Mouse (Mus musculus): ENCODE measurements around the gene Ip6k3.

Gene Ip6k3

DNA sequence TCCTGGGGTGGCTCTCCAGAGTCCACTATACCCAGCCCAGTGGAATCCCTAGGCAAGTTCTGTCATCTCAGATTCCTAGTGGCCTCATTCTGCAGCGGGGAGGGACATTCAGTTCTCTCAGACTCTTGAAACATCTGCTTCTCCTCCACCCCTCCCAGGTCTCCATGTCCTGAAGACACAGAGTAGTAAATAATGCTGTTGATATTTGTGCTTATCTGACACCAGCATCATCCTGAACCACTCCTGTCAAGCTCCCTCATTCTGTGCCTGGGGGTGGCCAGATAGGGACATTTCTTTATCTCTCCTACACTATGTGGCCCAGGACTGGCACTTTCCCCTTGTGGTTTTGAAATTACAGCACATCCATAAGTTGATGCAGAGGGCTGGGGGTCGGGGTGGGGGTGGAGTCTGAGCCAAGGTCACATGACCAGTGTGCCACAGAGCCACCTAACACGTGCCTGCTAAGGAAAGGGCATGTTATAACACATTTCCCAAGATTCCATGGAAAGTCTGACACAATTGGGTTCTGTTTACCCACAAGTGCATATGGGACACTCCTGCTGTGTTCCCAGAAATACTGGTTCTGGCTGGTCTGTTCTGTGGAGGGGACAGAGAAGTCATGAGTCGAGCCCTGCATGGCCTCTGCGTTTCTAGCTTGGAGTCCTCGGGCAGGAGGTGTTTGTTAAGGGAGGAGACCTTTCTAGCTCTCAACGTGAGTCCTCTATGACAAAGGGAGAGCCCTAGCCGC, 14.4 kb downstream of the Ip6k3 start:
- DNase-seq (ENCODE audit: low read depth): peak; percentile 94

DNA sequence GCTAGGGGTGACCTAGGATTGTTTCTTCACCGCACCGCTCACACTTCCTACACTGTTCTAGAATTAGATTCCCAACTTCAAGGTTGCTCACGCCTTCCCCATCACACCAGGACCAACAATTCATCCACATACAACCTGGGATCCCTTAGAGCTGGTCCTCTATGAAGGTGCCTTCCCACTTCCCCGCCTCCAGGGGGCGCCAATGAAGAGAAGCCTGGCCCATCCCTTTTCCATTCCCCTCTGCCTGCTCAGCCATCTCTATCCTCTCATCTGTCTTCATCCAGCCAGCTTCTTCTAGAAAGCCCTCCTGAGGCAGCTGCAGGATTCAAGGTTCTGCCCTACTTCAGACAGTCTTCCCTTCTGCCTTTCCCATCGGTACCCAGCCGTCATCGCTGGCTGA, 16.2 kb downstream of the Ip6k3 start:
- peak; percentile 53 for DNase-seq (ENCODE audit: low read depth)

DNA sequence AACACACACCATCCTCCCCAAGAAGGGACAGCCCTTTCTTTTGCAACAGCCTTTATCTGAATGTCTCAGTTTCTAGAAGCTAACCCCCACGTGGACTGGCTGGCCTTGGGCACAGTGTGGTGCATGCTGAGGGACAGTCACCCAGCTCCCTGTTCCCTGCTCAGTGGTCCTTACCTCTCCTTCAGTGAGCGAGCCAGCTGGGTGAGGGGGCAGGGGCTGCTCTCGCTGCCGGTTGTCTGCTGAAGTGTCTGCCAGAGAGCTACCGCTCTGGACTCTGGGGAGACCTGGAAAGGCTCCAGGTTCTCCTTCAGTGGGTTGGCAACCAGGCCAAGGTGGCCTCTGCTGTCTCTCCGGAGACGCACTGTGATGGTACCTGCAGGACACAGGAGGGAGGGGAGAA, 16.7 kb downstream of the Ip6k3 start:
- DNase-seq (ENCODE audit: low read depth): no peak

DNA sequence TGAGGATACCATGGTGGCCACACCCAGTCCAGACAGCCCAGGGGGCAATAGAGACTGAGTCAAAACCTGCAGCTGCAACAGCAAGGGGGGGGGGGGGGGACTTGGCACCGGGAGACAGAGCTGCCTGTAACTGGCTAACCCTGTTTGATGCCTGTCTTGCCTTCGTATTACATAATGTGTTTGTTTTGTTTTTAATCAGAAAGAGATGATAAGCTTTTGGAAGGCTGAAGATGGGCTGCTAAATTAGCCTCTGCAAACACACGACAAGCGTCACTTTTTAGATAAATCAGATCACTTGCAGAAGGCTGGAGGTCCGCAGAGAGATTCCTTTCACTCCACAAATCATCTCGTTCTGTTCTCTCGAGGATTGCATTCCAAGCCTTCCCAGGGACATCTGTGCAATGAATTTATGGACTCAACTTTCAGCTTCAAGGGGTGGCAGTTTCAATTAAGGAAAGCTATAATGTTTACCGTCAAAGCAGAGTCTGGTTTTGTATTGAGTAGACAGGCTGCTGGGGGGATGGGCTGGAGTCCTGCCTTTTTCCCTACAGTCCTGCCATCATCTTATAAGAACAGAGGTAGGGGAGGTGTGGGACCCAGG, 21.2 kb downstream of the Ip6k3 start:
- no peak for DNase-seq (ENCODE audit: low read depth)

DNA sequence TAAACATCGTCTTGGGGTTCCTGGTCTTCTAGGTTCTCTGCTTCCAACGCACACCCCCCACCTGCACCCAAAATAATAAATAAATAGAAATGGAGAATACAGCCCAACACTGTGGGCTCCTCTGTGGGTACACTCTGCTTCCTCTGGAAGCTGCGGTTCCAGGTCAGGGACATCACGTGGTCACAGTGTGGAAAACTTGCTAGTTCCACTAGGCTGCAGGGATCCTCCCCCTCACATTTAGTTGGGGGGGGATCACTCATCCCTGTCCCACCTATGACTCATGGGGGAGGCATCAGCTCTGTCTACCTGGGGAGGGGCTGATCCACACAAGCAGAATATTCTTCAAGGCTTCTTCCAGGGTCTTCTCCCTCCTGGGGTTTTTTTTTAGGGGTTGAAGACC, 23.4 kb downstream of the Ip6k3 start:
- DNase-seq (ENCODE audit: low read depth): no peak

DNA sequence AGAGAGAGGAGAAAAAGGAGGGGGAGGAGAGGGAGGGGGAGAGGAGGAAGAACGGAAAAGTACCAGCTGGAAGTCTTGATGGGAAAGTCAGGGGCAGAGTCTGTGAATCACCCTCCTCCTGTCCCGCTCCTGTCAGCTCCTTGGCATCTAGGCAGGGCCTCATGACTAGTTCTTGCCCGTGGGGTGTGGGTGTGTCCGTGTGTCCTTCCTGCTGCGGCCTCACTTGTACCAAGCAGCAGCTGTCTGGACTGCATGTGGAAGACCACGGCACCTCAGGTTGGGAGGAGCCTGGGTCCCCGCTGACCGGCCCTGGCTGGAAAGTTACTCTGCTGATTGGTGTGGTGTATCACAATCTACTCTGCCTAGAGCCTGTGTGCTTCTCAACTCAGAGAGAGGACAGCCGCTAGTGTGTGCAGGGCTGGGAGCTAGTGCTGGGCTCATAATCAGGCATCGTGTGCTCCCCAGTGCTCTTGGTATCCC, 25.6 kb downstream of the Ip6k3 start:
- DNase-seq (ENCODE audit: low read depth): no peak

DNA sequence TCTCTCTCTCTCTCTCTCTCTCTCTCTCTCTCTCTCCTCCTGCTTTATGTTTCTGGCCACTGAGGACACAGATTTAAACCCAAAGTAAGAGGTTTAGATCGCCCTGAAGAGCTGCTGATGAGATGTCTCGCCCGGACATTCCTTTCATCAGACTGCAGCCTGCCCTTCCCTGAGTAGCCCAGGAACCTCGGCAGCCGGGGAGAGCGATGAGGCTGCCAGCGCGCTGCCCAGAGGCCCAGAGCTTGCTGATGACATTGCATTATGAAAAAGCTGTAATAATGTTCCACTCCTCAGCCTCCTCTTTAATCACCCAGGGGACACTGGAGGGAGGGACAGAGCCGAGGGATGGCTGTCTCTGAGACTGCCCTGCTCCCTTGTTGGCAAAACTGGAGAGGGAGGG, 27.3 kb downstream of the Ip6k3 start:
- no peak for DNase-seq (ENCODE audit: low read depth)

DNA sequence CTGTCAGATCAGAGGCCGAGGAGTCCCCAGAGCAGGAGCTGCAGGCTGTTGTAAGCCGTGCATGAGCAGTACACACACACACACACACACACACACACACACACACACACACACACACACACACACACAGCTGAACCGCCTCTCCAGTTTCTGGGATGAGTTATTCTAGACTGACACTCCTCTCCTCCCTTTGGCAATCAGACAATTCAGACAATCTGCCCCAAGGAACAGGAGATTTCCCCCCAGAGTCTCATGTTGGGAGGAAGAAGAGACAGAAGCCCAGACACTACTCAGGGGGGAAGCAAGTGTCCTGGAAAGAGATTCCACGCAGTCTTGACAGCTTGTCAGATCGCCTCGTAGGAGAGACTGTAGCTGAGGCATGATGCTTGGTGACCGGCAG, 28.3 kb downstream of the Ip6k3 start:
- no peak for DNase-seq (ENCODE audit: low read depth)

DNA sequence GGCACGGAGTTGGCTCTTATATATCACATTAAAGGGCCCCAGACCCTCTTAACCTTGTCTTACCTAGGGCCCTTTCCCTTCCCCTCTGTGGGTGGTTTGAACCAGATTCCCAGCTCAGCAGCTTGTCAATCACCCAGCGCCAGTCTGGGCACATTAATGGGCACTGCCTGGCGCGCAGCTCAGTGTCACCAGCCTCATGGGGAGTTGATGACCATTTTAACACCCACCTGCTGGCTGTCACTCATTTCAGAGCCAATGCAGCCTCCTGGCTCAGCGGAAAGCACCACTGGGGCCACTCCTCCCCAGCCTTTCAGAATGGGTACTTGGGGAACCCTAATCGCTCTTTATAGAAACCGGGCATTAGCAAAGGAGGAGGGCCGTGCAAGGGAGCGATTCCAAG, 29.2 kb downstream of the Ip6k3 start:
- no peak for DNase-seq (ENCODE audit: low read depth)

DNA sequence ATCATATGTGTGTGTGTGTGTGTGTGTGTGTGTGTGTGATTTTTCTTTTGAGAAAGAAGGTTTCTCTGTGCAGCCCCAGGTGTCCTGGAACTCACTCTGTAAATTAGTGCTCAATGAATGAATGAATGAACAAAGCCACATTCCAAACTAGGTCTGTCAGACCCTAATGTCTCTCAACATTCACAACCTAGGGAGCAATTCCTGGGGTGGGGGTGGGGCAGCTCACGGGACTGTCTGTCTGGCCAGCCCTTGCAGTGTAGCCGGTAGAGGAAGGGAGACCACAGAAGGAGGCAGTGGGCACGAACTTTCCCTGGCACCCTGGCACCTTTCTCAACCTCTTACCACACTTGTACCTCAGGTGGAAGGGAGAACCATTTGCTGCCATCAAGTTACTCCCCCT, 32.9 kb downstream of the Ip6k3 start:
- DNase-seq (ENCODE audit: low read depth): no peak

DNA sequence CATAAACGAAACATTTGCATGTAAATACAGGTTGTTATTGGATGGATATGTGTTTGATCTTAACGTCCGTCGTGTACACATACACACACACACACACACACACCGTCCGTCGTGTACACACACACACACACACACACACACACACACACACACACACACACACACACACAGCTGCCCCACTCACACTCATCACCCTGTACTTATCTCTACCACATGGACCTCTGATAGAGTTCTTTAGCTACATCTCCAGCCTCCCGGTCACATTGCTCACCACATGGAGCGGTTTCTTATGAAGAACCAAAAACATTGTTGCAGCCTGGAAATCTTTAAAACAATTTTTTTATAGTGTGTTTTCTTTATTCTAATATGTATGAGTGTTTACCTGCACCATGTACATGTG, 33.4 kb downstream of the Ip6k3 start:
- no peak for DNase-seq (ENCODE audit: low read depth)

DNA sequence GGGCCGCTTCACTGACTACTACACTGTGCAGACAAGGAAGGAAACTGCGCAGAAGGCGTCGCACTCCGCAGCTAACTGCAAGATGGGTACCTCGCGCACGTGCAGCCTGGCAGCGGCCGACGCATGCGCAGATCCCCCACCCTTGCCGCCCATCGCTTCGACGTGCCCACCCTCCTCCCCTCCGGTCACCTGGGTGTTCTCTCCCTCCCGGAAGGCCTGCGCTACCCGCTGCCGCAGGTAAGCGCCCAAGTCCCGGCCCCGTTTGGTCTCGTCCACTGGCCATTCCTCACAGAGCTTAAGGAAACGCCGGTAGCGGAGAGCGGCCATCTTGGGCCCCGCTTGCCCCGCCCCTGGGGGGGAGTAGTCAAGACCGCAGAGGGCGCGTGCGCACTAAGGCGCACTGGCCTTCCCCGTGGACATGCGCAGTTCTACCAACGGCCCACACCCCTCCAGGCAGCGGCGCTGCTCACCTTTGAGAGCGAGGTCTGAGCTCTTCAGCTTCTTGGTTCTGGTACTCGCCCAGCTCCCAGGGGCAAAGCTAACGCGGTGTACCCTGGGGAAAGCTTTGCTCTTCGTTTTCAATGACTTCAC, 33.9 kb downstream of the Ip6k3 start, which contains the start of gene Uqcc2:
TSS of gene Uqcc2 (minus strand) at position 366 of the 591 bp plus-strand sequence.
- DNase-seq (ENCODE audit: low read depth): peak; percentile 92

DNA sequence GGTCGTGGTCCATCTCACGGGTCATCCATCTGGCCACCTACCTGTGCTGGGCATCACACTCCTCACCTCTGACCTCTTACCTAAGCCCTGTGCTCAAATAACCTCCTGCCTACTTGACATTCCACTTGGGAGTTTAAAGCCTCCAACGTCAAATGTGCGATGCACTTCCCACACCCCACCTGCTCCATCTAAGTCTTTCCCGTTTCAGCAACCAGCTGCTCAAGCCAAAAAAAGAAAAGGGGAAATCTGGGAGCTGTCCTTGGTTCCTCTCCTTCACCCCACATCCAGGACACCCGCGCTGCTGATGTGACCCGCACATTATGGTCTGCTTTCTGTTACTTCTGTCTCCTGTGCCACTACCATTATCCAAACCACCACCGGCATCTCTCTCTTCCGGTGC, 35.4 kb downstream of the Ip6k3 start:
- DNase-seq (ENCODE audit: low read depth): no peak

DNA sequence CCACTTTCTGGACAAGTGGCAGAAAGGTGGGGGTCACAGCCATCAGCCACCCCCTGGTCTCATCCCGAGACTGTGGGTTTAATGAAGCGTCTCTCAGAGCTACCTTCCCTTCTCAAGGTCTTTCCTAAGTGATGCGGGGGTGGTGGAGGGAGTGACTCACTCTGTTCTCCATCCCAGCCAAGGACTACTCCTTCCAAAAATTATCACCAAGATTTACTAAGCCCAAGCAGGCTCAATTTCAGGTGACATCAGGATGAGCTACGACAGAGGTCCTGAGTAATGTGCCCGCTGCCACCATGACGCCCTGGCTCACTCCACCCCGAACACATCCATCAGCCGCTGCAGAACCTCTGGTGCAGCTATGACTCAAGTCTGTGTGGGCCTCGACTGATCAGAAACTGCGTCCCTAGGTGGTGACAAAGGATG, 36.3 kb downstream of the Ip6k3 start:
- no peak for DNase-seq (ENCODE audit: low read depth)

DNA sequence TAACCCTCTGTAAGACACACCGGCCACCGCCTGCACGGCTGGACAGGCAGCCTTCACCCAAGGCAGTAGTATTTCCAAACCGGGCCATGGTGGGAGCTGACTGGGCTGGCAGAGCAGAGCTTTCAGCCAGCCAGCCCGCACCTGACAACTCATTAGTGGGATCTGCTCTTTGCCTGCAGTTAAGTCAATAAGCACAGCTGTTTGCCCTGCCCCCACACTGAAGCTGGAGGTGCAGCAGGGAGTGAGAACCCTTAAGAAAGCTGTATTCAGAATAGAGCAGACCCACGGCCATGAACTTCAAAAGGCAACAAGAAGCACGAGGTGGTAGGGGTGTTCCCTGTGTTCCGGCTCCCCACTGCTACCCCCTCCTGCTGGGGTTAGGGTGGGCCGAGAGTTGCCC, 37.3 kb downstream of the Ip6k3 start:
- DNase-seq (ENCODE audit: low read depth): no peak

DNA sequence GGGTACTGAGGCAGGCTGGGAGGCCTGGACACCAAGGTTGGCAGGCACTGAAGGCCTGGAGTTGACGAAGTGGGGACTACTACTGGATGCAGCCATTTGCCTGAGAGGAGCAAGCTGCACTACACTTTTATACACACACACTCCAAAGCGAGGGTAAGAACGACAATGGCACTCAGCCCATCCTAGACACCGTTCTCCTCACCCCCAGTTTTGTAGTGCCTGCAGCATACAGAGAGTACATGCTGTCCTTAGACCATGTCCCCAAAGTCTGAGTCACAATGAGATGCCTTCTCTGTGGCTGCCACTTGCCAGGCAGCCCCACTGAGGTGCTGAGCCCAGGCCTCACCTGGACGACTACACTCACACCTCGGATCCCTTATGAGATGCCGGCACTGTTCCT, 37.8 kb downstream of the Ip6k3 start:
- no peak for DNase-seq (ENCODE audit: low read depth)

DNA sequence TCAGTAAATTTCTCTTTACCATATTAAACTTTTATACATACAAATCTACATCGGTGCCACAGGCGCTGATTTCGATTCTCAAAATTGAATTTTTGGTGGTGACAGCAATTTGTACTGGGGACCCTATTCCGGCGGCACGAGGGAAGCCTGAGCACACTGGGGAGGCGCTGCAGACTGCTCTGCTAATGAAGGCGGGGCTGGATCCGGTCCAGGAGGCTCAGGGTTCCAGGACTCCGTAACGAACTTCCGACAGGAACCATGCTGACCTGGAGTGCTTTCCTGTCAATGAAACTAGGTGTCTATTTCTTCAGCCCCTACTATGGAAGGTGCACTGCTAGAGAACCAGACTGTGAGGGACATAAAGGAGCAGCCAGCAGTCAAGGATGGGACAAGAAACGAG, 38.3 kb downstream of the Ip6k3 start:
- no peak for DNase-seq (ENCODE audit: low read depth)

DNA sequence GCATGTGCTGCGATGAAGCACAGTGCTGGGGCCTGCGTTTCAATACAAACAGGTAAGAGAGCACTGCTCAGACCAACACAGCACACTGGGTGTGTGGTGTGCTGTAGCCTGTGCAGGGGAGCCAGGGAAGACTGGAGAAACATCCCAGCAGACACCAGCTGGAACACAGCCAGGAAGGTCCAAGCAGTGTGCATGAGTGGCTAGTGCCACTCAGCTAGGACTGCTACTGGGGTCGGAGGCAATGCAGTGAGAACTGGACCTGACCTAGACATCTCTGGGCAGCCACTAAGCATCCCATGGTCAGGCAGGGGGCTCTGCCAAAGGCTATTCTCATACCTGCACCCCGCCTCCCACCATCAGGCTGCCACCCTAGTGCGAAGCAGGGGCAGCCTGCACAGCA, 39.4 kb downstream of the Ip6k3 start:
- no peak for DNase-seq (ENCODE audit: low read depth)

DNA sequence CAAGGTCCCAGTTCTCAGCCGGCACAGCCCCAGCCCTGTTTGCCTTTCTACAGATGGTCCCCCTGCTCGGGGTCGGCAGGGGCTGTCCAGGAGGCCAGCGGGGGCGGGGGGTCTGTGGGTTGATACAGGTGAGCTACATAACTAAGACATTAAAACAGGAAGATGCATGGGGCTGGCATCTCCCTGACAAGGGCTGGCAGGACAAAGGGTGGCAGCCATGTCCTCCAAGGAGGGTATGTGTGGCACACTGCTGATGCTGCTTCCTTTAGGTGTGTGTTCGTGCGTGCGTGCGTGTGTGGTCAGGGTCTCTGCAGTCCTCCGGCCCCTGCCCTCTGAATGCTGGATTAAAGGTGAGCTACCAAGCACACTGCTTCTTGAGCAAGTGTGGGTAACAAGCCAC, 40.6 kb downstream of the Ip6k3 start:
- no peak for DNase-seq (ENCODE audit: low read depth)

DNA sequence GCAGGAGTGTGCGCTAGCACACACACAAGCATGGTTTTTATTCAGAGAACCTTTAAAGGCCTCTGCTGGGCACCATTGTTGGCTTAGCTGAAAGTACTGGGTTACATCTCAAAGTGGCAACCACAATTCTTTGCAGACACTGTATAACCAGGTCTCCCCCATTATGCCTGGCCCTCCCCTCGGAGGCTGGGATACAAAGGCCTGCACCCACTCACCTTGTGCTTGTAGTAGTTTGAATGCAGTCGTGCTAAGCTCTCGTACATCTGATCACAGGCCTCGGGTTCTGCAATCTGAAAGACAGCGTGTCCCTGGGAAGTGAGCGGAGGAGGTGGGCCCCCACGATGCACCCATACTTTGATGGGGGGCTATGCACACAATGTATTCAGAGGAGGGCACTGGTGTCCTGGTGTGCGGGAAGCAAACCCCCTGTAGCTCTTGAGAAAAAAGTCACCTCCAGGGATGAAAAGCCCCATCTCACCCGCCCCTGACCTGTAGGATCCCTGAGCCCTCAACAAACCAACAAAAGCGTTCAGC, 41.9 kb downstream of the Ip6k3 start:
- DNase-seq (ENCODE audit: low read depth): no peak

DNA sequence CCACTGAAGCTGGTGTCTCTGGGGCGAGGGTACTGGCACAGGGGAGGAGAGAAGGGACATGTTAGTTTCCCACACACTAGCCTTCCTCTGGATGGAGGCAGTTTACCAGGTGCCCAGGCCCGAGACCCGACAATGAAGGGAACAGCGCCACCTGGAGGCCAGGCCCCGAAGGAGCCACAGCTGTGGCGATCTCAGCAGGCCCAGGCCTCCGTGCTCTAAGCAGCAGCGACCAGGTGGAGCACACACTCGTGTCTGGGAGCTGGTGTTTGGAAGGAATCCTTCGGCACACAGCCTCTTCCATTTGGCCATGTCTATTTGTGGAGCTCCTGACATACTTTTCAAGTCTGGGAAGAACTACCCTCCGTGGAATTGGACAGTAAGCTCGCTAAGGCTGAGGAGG, 42.4 kb downstream of the Ip6k3 start:
- peak; percentile 45 for DNase-seq (ENCODE audit: low read depth)

DNA sequence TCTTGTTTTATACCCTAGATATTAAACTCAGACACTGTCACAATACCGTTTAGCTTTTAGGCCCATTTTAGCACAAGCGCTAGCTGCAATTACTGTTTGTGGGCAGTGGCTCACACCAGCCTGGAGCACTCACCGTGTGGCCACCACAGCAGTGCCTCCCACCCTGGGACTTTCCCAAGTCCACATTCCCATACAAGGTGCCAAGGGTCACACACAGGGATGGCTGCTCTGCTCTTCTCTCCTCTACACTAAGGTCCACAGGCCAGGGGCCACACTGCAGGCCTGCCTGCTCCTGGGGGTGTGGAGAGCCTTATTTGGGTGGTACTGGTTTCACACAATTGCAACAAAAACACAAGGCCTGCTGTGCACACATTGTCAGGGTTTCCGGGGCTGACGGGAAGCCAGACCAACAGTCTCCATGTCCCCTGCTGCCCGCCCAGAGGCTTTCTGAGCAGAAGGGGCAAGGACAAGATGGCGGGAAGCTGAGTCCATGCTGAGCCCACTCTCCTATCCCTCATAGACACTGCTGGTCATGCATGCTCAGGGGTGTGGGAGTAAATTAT, 43.7 kb downstream of the Ip6k3 start:
- no peak for DNase-seq (ENCODE audit: low read depth)

DNA sequence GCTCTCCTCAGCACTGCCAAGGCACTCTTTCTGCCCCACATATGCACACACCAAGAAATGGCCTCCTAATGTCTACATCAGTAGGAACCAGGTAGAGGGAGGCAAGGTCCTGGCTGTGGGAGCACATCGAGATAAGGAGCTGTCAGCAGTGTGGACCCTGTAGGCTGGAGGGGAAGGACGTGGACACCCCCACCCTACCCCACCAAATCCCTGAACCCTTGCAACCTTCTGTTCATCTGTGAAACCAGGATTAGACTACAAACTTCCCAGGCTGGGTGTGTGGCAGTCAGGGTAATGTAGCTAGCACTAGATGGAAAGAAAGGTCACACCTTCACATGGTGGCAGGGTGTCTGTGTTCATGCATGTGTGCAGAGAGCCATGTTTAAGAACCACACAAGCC, 44.5 kb downstream of the Ip6k3 start:
- DNase-seq (ENCODE audit: low read depth): no peak
